Mouse (Mus musculus) bone marrow, adult 2 months (tissue): ENCODE data around the gene Lmnb2. TPM values are rescaled to one million over a fixed set of nuclear protein-coding genes. Genes with fewer than 3 reads are reported as not detected.
A peak's percentile ranks its signal among the peaks of the same experiment; 100 is the strongest.

Source experiments
- H3K27ac ChIP-seq: fragments of 200-500 bp; 2 replicates; pipeline ENCODE4 v1.5.1; 2012; ENCODE audit warnings: low read depth, mild to moderate bottlenecking, control low read depth, inconsistent platforms, low read length; ENCODE audit not compliant: control insufficient read depth, poor library complexity, insufficient read depth
- H3K4me1 ChIP-seq: fragments of 200-500 bp; 2 replicates; pipeline ENCODE4 v1.6.1; 2011; ENCODE audit warnings: low read length; ENCODE audit not compliant: control insufficient read depth, insufficient read depth
- H3K4me3 ChIP-seq: fragments of 200-500 bp; replicated peaks from 2 replicates; pipeline ENCODE3; 2011; ENCODE audit warnings: mild to moderate bottlenecking, low read depth, low read length, control low read depth; ENCODE audit not compliant: control insufficient read depth
- CTCF ChIP-seq: fragments of 200-500 bp; IDR thresholded peaks from 2 replicates; pipeline ENCODE4 v1.5.1; 2011; ENCODE audit warnings: low read length, control low read depth; ENCODE audit not compliant: control insufficient read depth, insufficient read depth
- POLR2A ChIP-seq: fragments of 200-500 bp; IDR thresholded peaks from 2 replicates; pipeline ENCODE4 v1.6.1; 2011; ENCODE audit warnings: low read depth, mild to moderate bottlenecking, control low read depth, low read length, borderline replicate concordance; ENCODE audit not compliant: control insufficient read depth
- WGBS: fragments of 180-500 bp; shearing (Covaris S2); methylation state at CpG from one replicate; pipeline ENCODE4 v1.1.7; 2018; 5-methylcytosine and 5-hydroxymethylcytosine counted together
- polyA plus RNA-seq: library from polyadenylated mRNA; stranded (reverse); fragments of >200 nt; gene quantifications from 2 replicates; pipeline ENCODE4 v1.2.4, GENCODE M21; 2011; ENCODE audit warnings: low replicate concordance; ENCODE audit not compliant: missing spikeins, insufficient read depth, insufficient read length

Gene Lmnb2
- polyA plus RNA-seq, 1 experiment, result 29.8 TPM

DNA sequence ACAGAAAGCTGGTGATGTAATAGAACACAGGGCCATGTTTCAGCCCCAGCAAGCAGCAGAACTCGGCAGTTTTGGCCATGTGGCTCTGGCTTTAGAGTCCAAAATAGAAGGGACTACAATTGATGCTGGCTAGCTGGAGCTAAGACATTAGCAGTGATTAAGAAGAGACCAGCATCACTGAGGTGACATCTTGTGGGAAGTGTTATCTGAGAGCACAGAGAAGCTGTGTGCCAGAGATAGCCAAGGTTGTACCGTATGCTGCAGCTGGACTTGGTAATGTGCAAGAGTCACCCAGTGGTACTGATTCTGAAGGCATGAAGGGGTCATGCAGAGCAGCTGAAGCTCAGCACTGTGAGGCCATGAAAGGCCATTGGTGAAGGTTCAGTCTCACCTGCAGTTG lies 2.8 kb downstream of the Lmnb2 start:
- 51% methylated on average over 2 of the region's 2 CpGs for WGBS
- TF ChIP-seq POLR2A (no peak), CTCF (no peak)
- H3K27ac ChIP-seq, result no peak overlapping the region

DNA sequence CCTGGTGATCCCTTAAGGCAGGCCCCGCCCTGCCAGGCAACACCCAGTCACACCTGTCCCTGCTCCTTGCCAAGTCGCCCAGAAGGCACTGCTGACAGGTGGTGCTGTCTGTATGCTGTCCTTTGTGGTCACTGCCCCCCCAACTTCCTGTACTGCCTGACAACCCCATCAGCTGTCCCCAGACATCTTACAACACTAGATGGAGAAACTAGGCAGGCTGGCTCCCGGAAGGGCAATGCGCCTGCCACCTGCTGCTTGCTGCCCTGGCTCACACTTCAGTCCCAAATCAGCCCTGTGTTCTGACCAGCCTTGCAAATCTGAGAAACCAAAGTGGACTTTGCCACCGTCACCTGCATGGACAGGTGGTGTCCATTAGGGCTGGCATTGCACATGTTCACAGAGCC lies 3.8 kb downstream of the Lmnb2 start:
- no peak overlapping the region for H3K4me3 ChIP-seq
- WGBS, result 50% methylated on average over 5 of the region's 5 CpGs
- TF ChIP-seq POLR2A (no peak), CTCF (no peak)
- peaks cover 11% of the 10 kb centered on the region for H3K4me1 ChIP-seq
- peak overlapping the region; percentile 58 for H3K27ac ChIP-seq

More for the DNA sequence above, 2.8 kb downstream of the Lmnb2 start:
- no peak overlapping the region for H3K4me3 ChIP-seq
- peaks cover 11% of the 10 kb centered on the region for H3K4me1 ChIP-seq

DNA sequence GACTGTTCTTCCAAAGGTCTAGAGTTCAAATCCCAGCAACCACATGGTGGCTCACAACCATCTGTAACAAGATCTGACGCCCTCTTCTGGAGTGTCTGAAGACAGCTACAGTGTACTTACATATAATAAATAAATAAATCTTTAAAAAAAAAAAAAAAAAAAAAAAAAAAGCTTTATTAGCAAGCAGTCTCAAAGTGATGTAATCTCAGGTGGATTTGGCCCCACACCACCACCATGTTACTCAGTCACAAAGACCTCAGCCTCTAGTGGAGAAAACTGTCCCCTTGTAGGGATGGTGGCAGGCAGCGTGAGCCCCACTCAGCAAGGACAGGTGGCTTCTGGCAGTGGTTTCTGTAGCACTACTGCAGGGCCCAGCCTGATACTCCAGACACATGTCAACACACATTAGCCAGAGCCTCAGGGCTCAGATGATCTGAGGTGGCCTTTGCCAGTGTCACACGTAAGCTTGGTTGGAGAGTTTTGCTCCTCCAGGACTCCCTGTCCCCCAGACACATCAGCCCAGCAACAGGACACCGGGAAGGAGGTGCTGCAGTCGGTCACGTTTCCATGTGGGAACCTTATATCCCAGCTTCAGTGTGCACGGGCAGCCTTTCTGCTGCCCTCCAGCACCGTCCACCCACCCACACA lies 4.6 kb downstream of the Lmnb2 start:
- WGBS, result 89% methylated on average over 7 of the region's 8 CpGs
- Histone ChIP-seq H3K4me1 (peaks cover 11% of the 10 kb centered on the region), H3K27ac (peak overlapping the region; percentile 58; the same call in 1 of the 2 replicates), H3K4me3 (no peak overlapping the region)
- no peak for TF ChIP-seq POLR2A
- no peak for TF ChIP-seq CTCF

DNA sequence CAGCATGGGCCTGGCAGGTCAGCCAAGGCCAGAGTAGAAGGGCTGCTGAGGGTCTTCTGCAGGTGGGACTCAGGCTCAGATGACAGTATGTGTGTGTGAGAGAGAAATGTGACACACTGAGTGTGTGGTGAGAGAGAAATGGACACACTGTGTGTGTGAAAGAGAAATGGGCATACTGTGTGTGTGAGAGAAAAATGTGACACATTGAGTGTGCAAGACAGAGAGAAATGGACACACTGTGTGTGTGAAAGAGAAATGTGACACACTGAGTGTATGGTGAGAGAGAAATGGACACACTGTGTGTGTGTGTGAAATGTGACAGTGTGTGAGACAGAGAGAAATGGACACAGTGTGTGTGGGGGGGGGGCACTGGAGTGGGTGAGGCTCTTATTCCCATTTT lies 6.2 kb downstream of the Lmnb2 start:
- peaks cover 9% of the 10 kb centered on the region for H3K4me1 ChIP-seq
- no peak overlapping the region for H3K4me3 ChIP-seq
- TF ChIP-seq CTCF, result no peak
- no peak for TF ChIP-seq POLR2A
- no peak overlapping the region for H3K27ac ChIP-seq

DNA sequence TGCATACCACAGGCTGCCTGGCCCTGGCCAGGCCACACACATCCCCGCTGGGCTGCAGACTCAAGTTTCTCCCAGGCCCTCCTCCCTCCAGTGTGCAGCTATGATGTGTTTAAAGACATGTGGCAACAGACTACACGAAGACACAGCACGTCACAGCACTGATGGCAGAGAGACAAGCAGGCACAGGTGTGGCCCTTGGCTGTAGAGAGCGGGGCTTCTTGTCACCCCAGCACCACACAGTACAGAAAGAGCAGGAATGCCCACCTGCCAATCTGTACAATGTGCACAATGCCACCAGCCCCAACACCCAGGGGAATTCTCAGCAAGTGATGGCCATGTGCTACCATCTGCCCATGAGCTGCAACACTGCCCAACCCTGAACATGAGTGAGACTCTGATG lies 6.7 kb downstream of the Lmnb2 start:
- Histone ChIP-seq H3K4me3 (no peak overlapping the region), H3K27ac (no peak overlapping the region), H3K4me1 (peaks cover 9% of the 10 kb centered on the region)
- TF ChIP-seq POLR2A, result no peak
- TF ChIP-seq CTCF, result no peak
- 90% methylated on average over 4 of the region's 4 CpGs for WGBS

DNA sequence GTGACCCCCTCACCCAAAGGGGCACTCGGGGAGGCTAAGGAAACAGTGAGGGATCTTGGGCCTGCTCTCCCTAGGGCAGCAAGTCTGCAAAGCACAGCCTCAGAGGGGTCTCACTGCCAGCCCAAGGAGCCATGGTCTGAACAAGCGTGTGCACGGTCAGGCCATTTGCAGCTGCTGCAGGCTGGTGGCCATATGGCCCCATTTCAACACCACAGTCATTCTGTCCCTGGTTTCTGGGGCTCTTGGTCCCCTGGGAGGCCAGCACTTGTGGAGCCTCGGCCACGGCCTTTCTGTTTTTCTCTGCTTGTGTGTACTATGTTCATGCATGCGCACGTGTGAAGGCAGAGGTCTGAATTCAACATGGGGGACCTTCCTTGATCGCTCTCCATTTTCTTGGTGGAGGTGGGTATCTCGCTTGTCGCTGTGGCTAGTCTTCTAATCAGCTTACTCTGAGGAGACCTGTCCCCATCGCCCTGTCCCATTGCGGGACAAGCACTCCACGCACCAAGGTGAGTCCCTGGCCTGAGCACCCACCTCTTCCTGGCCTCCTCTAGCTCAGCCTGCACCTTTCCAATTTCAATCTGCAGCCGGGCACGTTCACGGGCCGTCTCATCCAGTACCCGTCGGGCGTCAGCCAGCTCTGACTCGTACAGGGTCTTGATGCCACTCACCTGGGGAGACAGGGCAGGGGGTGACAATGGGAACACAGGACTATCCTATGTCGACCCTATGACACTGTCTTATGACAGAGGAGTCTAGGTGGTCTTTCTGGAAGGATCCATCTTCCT lies 8.5 kb downstream of the Lmnb2 start:
- Histone ChIP-seq H3K4me1 (peaks cover 8% of the 10 kb centered on the region), H3K4me3 (no peak overlapping the region), H3K27ac (no peak overlapping the region)
- TF ChIP-seq POLR2A (no peak), CTCF (no peak)
- WGBS, result 94% methylated on average over 22 of the region's 22 CpGs

DNA sequence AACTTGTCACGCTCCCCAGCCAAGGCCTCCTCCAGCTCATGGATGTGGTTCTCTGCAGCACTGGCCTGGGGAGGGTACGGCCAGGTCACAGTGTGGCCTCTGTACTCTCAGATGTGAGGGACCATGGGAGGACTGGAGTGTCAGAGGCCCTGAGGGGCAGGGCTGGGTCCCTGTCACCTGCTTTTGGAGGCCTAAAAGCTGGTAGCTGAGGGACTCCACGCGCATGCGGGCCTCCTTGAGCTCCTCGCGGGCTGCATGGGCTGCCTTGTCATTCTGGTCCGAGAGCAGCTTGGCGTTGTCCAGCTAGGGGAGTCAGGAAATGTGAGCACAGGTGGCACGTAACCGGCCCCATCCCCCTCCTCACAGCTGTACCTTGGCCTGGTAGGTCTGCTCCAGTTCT lies 13.3 kb downstream of the Lmnb2 start:
- Histone ChIP-seq H3K4me1 (no peaks in the 10 kb centered on the region; the same call in none of the 2 replicates), H3K4me3 (no peak overlapping the region), H3K27ac (no peak overlapping the region)
- TF ChIP-seq POLR2A (no peak), CTCF (no peak)
- 92% methylated on average over 11 of the region's 11 CpGs for WGBS

DNA sequence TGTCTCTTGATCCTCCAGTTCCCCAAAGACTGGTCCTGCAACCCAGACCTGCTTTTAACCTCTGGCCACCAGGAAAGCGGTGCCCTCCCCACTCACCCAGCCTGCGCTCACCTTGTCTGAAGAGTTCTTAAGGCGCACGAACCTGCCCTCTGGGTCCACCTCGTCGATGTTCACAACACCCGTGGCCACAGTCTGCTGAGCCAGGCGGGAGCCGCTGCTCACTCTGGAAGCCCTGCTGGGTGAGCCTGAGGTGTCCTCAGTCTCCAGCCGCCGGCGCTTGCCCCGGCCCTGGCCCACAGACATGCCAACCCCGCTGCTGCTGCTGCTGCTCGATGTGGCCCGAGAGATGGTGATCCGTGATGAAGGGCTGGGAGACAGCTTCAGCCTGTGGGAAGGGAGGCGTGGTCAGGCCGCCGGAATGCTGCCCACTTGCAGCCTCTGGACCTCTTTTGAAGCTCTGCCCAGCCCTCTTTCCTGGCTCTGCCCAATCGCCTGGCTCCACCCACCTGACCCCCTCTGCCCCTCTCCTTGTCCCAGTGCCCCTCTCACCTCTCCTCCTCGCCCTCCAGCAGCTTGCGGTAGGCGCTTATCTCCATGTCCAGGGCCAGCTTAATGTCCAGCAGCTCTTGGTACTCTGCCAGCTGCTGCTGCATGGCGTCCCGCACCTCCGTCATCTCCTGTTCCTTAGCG lies 13.9 kb downstream of the Lmnb2 start:
- no peak overlapping the region for H3K4me3 ChIP-seq
- no peaks in the 10 kb centered on the region; the same call in none of the 2 replicates for H3K4me1 ChIP-seq
- H3K27ac ChIP-seq, result no peak overlapping the region
- TF ChIP-seq POLR2A, result no peak
- no peak for TF ChIP-seq CTCF
- 89% methylated on average over 28 of the region's 28 CpGs for WGBS
